ENCODE assay signal across 9 mouse cellular contexts in the genomic region with DNA sequence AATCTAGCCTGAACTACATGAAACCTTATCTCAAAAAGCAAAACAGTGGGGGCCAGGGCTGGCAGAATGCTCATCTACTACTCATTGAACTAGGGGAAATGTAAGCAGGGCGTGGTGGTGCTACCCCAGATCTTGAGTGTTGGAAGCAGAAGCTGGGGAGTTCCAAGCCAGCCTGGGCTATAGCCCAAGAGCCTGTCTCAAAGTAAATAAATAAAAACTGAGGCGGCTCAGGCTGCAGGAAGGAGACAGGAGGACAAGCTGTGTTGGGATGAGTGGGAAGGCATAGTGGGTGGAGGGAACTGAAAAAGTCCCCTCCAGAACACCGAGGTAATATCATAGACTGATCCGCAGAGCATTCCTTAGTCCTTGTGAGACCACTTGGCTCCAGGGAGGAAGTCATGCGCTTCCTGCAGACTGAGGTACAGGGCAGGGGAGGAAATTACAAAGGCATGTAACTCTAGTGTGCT. TPM values are rescaled to one million over a fixed set of nuclear protein-coding genes. Genes with fewer than 3 reads are reported as not detected.
A peak's percentile ranks its signal among the peaks of the same experiment; 100 is the strongest.
DNase-seq lines count a peak whose midpoint lies in the region; ATAC-seq lines count a peak whose summit lies in the region.
"Had no signal": no experiment of that assay in that cellular context is flagged by ENCODE, and none has a peak within 500 bp of the region (broad histone marks: within the 10 kb centered on the region; RNA-seq: fewer than 3 reads in every experiment).

No protein-coding gene starts in this region.

- H3K4me3 ChIP-seq in heart, embryonic 12.5 days = no peak overlapping the region
- H3K4me3 ChIP-seq: limb, embryonic 13.5 days had no signal

- H3K36me3 ChIP-seq in heart, embryonic 12.5 days = peaks cover 27% of the 10 kb centered on the region

- H3K4me2 ChIP-seq in heart, embryonic 12.5 days = no peak overlapping the region
- H3K4me2 ChIP-seq: limb, embryonic 13.5 days had no signal

- H3K27ac ChIP-seq in heart, embryonic 12.5 days (ENCODE audit: poor library complexity, severe bottlenecking) = peak overlapping the region; percentile 28
- H3K27ac ChIP-seq: limb, embryonic 13.5 days had no signal

- DNase-seq in frontal cortex, adult 2 months (ENCODE audit: extremely low spot score in 1 of 2, low spot score in 1 of 2) = no peak
- DNase-seq in kidney, postnatal 10 days = peak; percentile 55
- DNase-seq in lung, postnatal 14 days = peak; percentile 67
- no peak for DNase-seq in cerebellum, postnatal 4 days (ENCODE audit: low spot score in 2 of 2)
- DNase-seq in cerebellum, adult 11 months = no peak
- DNase-seq in layer of hippocampus, postnatal 10 days (ENCODE audit: low spot score in 2 of 2) = no peak

- H3K27me3 ChIP-seq in heart, embryonic 12.5 days (replicated peaks) = peaks cover 32% of the 10 kb centered on the region

- WGBS in heart, embryonic 12.5 days = 42% methylated on average over 5 of the region's 5 CpGs

- H3K4me1 ChIP-seq in heart, embryonic 12.5 days (replicated peaks) = peaks cover 22% of the 10 kb centered on the region

- no peak overlapping the region for H3K9ac ChIP-seq in heart, embryonic 12.5 days
- H3K9ac ChIP-seq: limb, embryonic 13.5 days had no signal

- peak; percentile 55; the same call in 1 of the 2 replicates for ATAC-seq in frontal cortex, adult (ENCODE audit: low TSS enrichment)
- ATAC-seq in heart, embryonic 12.5 days (ENCODE audit: insufficient number of reproducible peaks, low FRiP score) = 0 out of 2 replicates have a peak, but pooled peaks have one; percentile 36

- H3K9me3 ChIP-seq in heart, embryonic 12.5 days (replicated peaks) = no peaks in the 10 kb centered on the region
- H3K9me3 ChIP-seq: limb, embryonic 13.5 days had no signal

RNA-seq across cellular contexts. Expression of a gene that starts 3.9 kb away (rescaled TPM):
- 2.9 and 3.5 TPM in 2 replicates for polyA plus RNA-seq in frontal cortex, adult 2 months (2012; rRNA removed)
- 8.9 and 9.3 TPM in 2 replicates for polyA plus RNA-seq in heart, embryonic 12.5 days (2016; fragmentation: Nextera tagmentation; extraction: Ambion mirVana)
- 1 to 10 TPM; 3.0 to 3.9 TPM for total RNA-seq in layer of hippocampus, postnatal 10 days (2021)

RNA-seq across cellular contexts. Expression of a gene that starts 9.3 kb away (rescaled TPM):
- 114 and 131 TPM in 2 replicates for polyA plus RNA-seq in frontal cortex, adult 2 months (2012; rRNA removed)
- 123 and 126 TPM in 2 replicates for polyA plus RNA-seq in heart, embryonic 12.5 days (2016; fragmentation: Nextera tagmentation; extraction: Ambion mirVana)
- 10 to 100 TPM; 47.2 to 54.4 TPM for total RNA-seq in layer of hippocampus, postnatal 10 days (2021)

RNA-seq across cellular contexts. Expression of a gene that starts 17.3 kb away (rescaled TPM):
- 3.3 TPM in 2 replicates for polyA plus RNA-seq in frontal cortex, adult 2 months (2012; rRNA removed)
- 5.6 and 8.1 TPM in 2 replicates for polyA plus RNA-seq in heart, embryonic 12.5 days (2016; fragmentation: Nextera tagmentation; extraction: Ambion mirVana)
- under 1 TPM in 1 of 2 experiments, not detected in 1; 0.56 TPM for total RNA-seq in layer of hippocampus, postnatal 10 days (2021)

RNA-seq across cellular contexts. Expression of a gene that starts 20.0 kb away (rescaled TPM):
- polyA plus RNA-seq in frontal cortex, adult 2 months (2012; rRNA removed) = 220 and 241 TPM in 2 replicates
- not detected in 2 replicates for polyA plus RNA-seq in heart, embryonic 12.5 days (2016; fragmentation: Nextera tagmentation; extraction: Ambion mirVana)
- total RNA-seq in layer of hippocampus, postnatal 10 days (2021) = 100 to 1,000 TPM; 256 to 261 TPM

RNA-seq across cellular contexts. Expression of a gene that starts 35.3 kb away (rescaled TPM):
- polyA plus RNA-seq in frontal cortex, adult 2 months (2012; rRNA removed) = 1.8 TPM in 2 replicates
- 22.5 and 25.9 TPM in 2 replicates for polyA plus RNA-seq in heart, embryonic 12.5 days (2016; fragmentation: Nextera tagmentation; extraction: Ambion mirVana)
- 1 to 10 TPM; 3.1 to 4.1 TPM for total RNA-seq in layer of hippocampus, postnatal 10 days (2021)

Comparison
In these comparisons a context has a peak if more than half of its experiments do, and no peak if none do; other contexts are left out.
1. DNase-seq: peak in kidney, postnatal 10 days (single experiment) and lung, postnatal 14 days (single experiment); none in frontal cortex, adult 2 months (0 of 2), cerebellum, postnatal 4 days (0 of 2), cerebellum, adult 11 months (single experiment) and layer of hippocampus, postnatal 10 days (0 of 2).